Mouse (Mus musculus): ENCODE data around the gene Insr. TPM values are rescaled to one million over a fixed set of nuclear protein-coding genes. Genes with fewer than 3 reads are reported as not detected.

Insr gene
- polyA plus RNA-seq, 1 experiment: 22.0 TPM

DNA sequence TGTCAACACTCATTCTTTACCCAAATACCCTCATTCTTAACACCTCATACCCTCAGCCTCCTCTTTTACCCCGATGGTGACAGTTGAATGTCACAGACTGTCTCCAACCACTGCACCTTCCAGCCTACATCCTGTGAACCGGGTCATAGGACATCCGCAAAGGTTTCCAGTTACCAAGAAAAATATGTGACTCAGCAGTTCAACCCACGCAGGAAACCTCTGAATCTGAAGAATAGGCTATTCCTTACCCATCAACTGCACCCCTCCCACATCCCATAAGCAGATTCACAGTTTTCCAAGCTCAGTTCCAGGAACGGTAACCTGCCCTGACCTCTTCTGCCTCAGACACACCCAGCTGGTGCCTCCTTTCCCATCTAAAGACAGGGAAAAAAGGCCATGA lies 19.9 kb upstream of the Insr start:
- Histone ChIP-seq H3K27me3 (ENCODE audit: control insufficient read depth, insufficient read depth, low read length) (no peaks in the 10 kb centered on the region), H3K4me1 (replicated peaks; ENCODE audit: control insufficient read depth, insufficient read depth, low read length) (no peaks in the 10 kb centered on the region), H3K4me3 (ENCODE audit: control insufficient read depth, insufficient read depth, low read length) (no peak overlapping the region), H3K36me3 (ENCODE audit: control insufficient read depth, insufficient read depth, low read length) (no peaks in the 10 kb centered on the region), H3K27ac (ENCODE audit: control insufficient read depth, insufficient read depth, low read length) (no peak overlapping the region)
- no peak for DNase-seq
- TF ChIP-seq CTCF (IDR thresholded peaks at IDR 0.05; ENCODE audit: borderline replicate concordance, control insufficient read depth, extremely low read depth, insufficient read depth, low read length, poor library complexity): no peak
- TF ChIP-seq POLR2A (IDR thresholded peaks at IDR 0.05; ENCODE audit: control insufficient read depth, extremely low read depth, insufficient read depth, low read length, poor library complexity): no peak
- WGBS: 50% methylated on average over 5 of the region's 5 CpGs

DNA sequence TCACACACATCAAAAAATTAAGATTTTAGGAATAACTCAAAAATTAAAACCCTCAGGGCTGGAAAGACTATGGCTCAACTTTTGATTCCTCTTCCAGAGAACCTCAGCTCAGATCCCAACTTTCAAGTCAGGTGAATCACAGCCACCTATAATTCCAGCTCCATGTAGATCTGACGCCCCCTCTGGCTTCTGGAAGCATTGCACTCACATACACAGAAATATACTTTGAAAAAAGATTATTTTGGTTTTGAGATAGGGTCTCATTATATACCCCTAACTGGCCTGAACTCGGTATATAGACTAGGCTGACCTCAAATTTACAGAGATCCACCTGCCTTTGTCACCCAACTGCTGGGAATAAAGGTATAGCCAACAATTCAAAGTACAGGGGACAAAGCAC lies 6.4 kb upstream of the Insr start:
- no peak for DNase-seq
- TF ChIP-seq CTCF (IDR thresholded peaks at IDR 0.05; ENCODE audit: borderline replicate concordance, control insufficient read depth, extremely low read depth, insufficient read depth, low read length, poor library complexity) (no peak), POLR2A (IDR thresholded peaks at IDR 0.05; ENCODE audit: control insufficient read depth, extremely low read depth, insufficient read depth, low read length, poor library complexity) (no peak)
- Histone ChIP-seq H3K4me1 (replicated peaks; ENCODE audit: control insufficient read depth, insufficient read depth, low read length) (no peaks in the 10 kb centered on the region), H3K27me3 (ENCODE audit: control insufficient read depth, insufficient read depth, low read length) (no peaks in the 10 kb centered on the region), H3K36me3 (ENCODE audit: control insufficient read depth, insufficient read depth, low read length) (no peaks in the 10 kb centered on the region), H3K4me3 (ENCODE audit: control insufficient read depth, insufficient read depth, low read length) (no peak overlapping the region), H3K27ac (ENCODE audit: control insufficient read depth, insufficient read depth, low read length) (no peak overlapping the region)
- WGBS: 76% methylated on average over 2 of the region's 2 CpGs

DNA sequence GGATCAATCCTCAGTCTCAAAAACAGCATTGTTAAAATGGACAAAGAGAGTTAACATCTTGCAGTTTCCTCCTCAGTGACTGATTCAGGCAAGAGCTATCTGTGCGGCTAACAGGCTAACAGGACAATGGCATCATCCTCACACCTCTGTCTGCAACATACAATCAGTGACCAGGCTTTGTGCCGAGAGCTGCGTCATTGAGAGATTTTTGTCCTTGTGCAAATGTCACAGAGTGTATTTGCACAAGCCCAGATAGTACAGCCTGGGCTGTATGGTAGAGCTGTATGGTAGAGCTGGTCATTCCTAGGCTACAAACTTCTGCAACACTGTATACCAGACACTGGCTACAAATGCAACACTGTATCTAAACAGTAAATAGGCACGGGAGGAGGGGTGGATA lies 5.2 kb upstream of the Insr start:
- Histone ChIP-seq H3K27ac (ENCODE audit: control insufficient read depth, insufficient read depth, low read length) (no peak overlapping the region), H3K27me3 (ENCODE audit: control insufficient read depth, insufficient read depth, low read length) (no peaks in the 10 kb centered on the region), H3K4me3 (ENCODE audit: control insufficient read depth, insufficient read depth, low read length) (no peak overlapping the region), H3K4me1 (replicated peaks; ENCODE audit: control insufficient read depth, insufficient read depth, low read length) (no peaks in the 10 kb centered on the region), H3K36me3 (ENCODE audit: control insufficient read depth, insufficient read depth, low read length) (no peaks in the 10 kb centered on the region)
- WGBS: 95% methylated on average over 4 of the region's 4 CpGs
- no peak for DNase-seq
- TF ChIP-seq CTCF (IDR thresholded peaks at IDR 0.05; ENCODE audit: borderline replicate concordance, control insufficient read depth, extremely low read depth, insufficient read depth, low read length, poor library complexity) (no peak), POLR2A (IDR thresholded peaks at IDR 0.05; ENCODE audit: control insufficient read depth, extremely low read depth, insufficient read depth, low read length, poor library complexity) (no peak)

DNA sequence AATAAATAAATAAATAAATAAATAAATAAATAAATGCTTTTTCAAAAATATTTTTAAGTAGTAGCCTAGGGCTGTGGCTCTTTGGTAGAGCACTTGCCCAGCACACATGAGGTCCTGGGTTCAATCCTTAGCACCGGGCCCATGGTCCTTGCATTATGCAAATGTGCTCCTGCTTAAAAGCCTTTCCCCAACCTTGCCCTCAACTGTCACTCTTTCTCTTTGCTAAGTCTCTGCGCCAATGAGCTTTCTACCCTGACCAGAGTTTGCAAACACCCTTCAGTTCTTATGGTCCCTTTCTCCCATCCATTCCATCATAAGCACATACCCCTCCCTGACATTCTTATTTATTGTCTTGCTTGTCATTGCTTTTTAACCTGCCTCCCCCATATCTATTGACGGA lies 1.9 kb upstream of the Insr start:
- Histone ChIP-seq H3K4me1 (replicated peaks; ENCODE audit: control insufficient read depth, insufficient read depth, low read length) (peaks cover 12% of the 10 kb centered on the region), H3K4me3 (ENCODE audit: control insufficient read depth, insufficient read depth, low read length) (no peak overlapping the region), H3K27ac (ENCODE audit: control insufficient read depth, insufficient read depth, low read length) (no peak overlapping the region), H3K27me3 (ENCODE audit: control insufficient read depth, insufficient read depth, low read length) (no peaks in the 10 kb centered on the region), H3K36me3 (ENCODE audit: control insufficient read depth, insufficient read depth, low read length) (no peaks in the 10 kb centered on the region)
- no peak for TF ChIP-seq CTCF (IDR thresholded peaks at IDR 0.05; ENCODE audit: borderline replicate concordance, control insufficient read depth, extremely low read depth, insufficient read depth, low read length, poor library complexity)
- no peak for TF ChIP-seq POLR2A (IDR thresholded peaks at IDR 0.05; ENCODE audit: control insufficient read depth, extremely low read depth, insufficient read depth, low read length, poor library complexity)
- WGBS: 97% methylated on average over 3 of the region's 3 CpGs
- DNase-seq: no peak

DNA sequence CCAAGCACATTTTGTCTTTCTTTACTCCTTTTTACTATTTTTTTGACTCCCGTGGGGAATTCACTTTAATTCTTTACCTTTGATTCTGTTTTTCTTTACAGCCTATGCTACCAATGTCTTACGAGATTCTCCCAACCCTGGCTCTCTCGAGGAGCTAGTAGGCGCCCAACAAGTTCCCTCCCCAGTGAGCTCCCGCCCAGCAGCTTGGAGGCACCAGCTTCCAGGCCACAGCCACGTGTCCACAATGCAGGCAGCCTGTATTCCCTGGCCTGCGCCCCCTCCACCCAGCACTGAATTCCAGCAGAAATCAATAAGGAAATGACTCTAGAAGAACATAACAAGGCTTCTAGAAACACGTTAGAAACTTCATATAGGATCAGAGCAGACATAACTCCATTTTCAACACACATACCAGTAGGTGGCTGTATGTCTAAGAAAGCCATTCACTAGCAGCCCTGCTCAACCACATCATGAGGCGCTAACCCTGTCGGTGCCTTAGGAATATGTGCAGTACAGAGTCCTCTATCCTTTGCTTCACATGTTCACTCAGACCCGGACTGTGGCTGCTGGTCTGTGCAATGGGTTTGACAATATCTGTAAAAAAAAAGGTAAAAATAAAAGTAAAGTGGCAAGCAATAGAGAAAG lies 971 bp upstream of the Insr start:
- peaks cover 12% of the 10 kb centered on the region for H3K4me1 ChIP-seq (replicated peaks; ENCODE audit: control insufficient read depth, insufficient read depth, low read length)
- H3K27ac ChIP-seq (ENCODE audit: control insufficient read depth, insufficient read depth, low read length): no peak overlapping the region
- H3K27me3 ChIP-seq (ENCODE audit: control insufficient read depth, insufficient read depth, low read length): no peaks in the 10 kb centered on the region
- WGBS: 42% methylated on average over 11 of the region's 11 CpGs
- TF ChIP-seq POLR2A (IDR thresholded peaks at IDR 0.05; ENCODE audit: control insufficient read depth, extremely low read depth, insufficient read depth, low read length, poor library complexity) (no peak), CTCF (IDR thresholded peaks at IDR 0.05; ENCODE audit: borderline replicate concordance, control insufficient read depth, extremely low read depth, insufficient read depth, low read length, poor library complexity) (no peak)
- peak; percentile 26 for DNase-seq
- no peaks in the 10 kb centered on the region for H3K36me3 ChIP-seq (ENCODE audit: control insufficient read depth, insufficient read depth, low read length)
- H3K4me3 ChIP-seq (ENCODE audit: control insufficient read depth, insufficient read depth, low read length): no peak overlapping the region

DNA sequence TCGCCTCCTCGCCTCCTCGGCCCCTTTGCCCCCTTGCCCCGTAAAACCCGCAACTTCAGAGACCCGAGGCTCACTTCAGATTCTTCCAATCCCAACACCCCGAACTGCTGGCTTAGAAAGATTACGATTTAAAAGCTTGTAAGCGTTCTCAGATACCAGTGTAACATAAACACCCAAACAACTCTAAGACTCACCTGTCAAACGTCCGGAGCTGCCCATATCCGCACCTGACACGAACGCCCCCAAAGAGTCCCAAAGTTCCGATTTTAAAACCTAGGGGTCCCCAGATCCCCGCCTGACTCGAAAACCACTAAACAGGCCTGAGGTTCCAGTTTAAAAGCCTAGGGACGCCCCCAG lies 282 bp upstream of the Insr start:
- no peak for TF ChIP-seq POLR2A (IDR thresholded peaks at IDR 0.05; ENCODE audit: control insufficient read depth, extremely low read depth, insufficient read depth, low read length, poor library complexity)
- no peak for TF ChIP-seq CTCF (IDR thresholded peaks at IDR 0.05; ENCODE audit: borderline replicate concordance, control insufficient read depth, extremely low read depth, insufficient read depth, low read length, poor library complexity)
- Histone ChIP-seq H3K36me3 (ENCODE audit: control insufficient read depth, insufficient read depth, low read length) (no peaks in the 10 kb centered on the region), H3K4me3 (ENCODE audit: control insufficient read depth, insufficient read depth, low read length) (peak overlapping the region; percentile 95), H3K27me3 (ENCODE audit: control insufficient read depth, insufficient read depth, low read length) (no peaks in the 10 kb centered on the region), H3K27ac (ENCODE audit: control insufficient read depth, insufficient read depth, low read length) (no peak overlapping the region), H3K4me1 (replicated peaks; ENCODE audit: control insufficient read depth, insufficient read depth, low read length) (peaks cover 12% of the 10 kb centered on the region)
- no peak for DNase-seq
- 2% methylated on average over 18 of the region's 18 CpGs for WGBS

Data from thymus, adult 2 months (tissue).